Mouse (Mus musculus): ENCODE results near the gene Smarcc1. TPM values are rescaled to one million over a fixed set of nuclear protein-coding genes. Genes with fewer than 3 reads are reported as not detected.
"Not testable (repeated sequence)": the region's sequence is repeated elsewhere in the genome, so short reads cannot be mapped to it uniquely, and the experiment has no call there.

Smarcc1 gene
- polyA plus RNA-seq, 1 experiment from 2014 or later: 115 TPM

GRCm38 (mm10) chr9:110134176-110134575 lies 16.7 kb downstream of the Smarcc1 start:
- Histone ChIP-seq H3K4me2 (no peak overlapping the region), H3K27ac (no peak overlapping the region)
- no peak for ATAC-seq (ENCODE audit: insufficient number of reproducible peaks, low FRiP score, low TSS enrichment, low read depth)

DNA sequence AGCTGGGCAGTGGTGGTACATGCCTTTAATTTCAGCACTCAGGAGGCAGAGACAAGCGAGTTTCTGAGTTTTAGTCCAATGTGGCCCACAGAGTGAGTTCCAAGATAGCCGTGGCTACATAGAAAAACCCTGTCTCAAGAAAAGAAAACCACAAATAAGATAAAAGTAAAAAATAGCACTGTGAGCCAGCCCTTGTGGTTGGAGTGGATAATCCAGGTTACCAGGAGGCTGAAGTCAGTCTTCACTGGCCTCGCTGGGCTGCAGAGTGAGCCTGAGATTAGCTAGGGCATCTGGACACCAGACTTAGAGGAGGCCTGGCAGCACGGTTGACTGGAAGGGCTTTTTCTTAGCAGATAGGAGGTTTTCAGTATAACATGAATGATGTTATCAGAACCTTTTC lies 21.6 kb downstream of the Smarcc1 start:
- no peaks in the 10 kb centered on the region for H3K9me3 ChIP-seq
- no peak overlapping the region for H3K9ac ChIP-seq
- 78% methylated on average over 4 of the region's 4 CpGs for WGBS
- H3K27me3 ChIP-seq: no peaks in the 10 kb centered on the region
- no peak overlapping the region for H3K4me3 ChIP-seq
- H3K4me2 ChIP-seq: no peak overlapping the region
- H3K4me1 ChIP-seq: peaks cover 1% of the 10 kb centered on the region; the same call in 1 of the 2 replicates
- H3K36me3 ChIP-seq: peaks cover 59% of the 10 kb centered on the region
- no peak for ATAC-seq (ENCODE audit: insufficient number of reproducible peaks, low FRiP score, low TSS enrichment, low read depth)
- no peak overlapping the region for H3K27ac ChIP-seq

More at GRCm38 (mm10) chr9:110134176-110134575, 16.7 kb downstream of the Smarcc1 start:
- peaks cover 35% of the 10 kb centered on the region for H3K36me3 ChIP-seq
- no peaks in the 10 kb centered on the region for H3K27me3 ChIP-seq
- WGBS: 76% methylated on average over 5 of the region's 5 CpGs
- H3K9ac ChIP-seq: no peak overlapping the region
- H3K9me3 ChIP-seq: no peaks in the 10 kb centered on the region
- no peak overlapping the region for H3K4me3 ChIP-seq
- H3K4me1 ChIP-seq: peaks cover 15% of the 10 kb centered on the region

DNA sequence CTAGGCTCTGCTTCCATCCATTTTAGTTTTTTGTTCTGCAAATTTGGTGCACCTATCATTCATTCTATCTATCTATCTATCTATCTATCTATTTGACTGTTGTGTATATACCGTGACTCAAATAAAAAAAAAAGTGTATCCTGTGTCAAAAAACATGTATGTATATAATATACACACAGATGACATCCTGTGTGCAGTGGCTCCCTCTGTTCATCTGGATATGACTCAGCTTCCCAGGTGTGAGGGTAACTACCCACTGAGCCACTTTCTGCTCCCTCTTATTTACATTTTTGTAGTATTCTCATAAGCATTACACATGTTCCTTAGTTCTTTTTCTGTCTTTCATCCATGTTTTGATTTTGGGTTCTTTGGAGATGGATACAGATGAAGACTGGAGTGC lies 24.6 kb downstream of the Smarcc1 start:
- WGBS: 98% methylated on average over 1 of the region's 1 CpGs
- no peak for ATAC-seq (ENCODE audit: insufficient number of reproducible peaks, low FRiP score, low TSS enrichment, low read depth)
- Histone ChIP-seq H3K4me3 (no peak overlapping the region), H3K36me3 (peaks cover 54% of the 10 kb centered on the region), H3K9ac (no peak overlapping the region), H3K4me1 (no peaks in the 10 kb centered on the region), H3K27ac (no peak overlapping the region), H3K4me2 (no peak overlapping the region), H3K27me3 (no peaks in the 10 kb centered on the region), H3K9me3 (no peaks in the 10 kb centered on the region)

GRCm38 (mm10) chr9:110148598-110148997 lies 31.1 kb downstream of the Smarcc1 start:
- no peak overlapping the region for H3K9ac ChIP-seq
- H3K36me3 ChIP-seq: peaks cover 71% of the 10 kb centered on the region
- H3K4me3 ChIP-seq: no peak overlapping the region
- H3K4me2 ChIP-seq: no peak overlapping the region
- H3K4me1 ChIP-seq: no peaks in the 10 kb centered on the region
- H3K9me3 ChIP-seq: no peaks in the 10 kb centered on the region
- no peak for ATAC-seq (ENCODE audit: insufficient number of reproducible peaks, low FRiP score, low TSS enrichment, low read depth)
- no peak overlapping the region for H3K27ac ChIP-seq
- 83% methylated on average over 2 of the region's 2 CpGs for WGBS
- no peaks in the 10 kb centered on the region for H3K27me3 ChIP-seq

- Histone ChIP-seq H3K27ac (no peak overlapping the region), H3K9me3 (no peaks in the 10 kb centered on the region), H3K9ac (no peak overlapping the region), H3K4me3 (no peak overlapping the region), H3K4me2 (no peak overlapping the region), H3K36me3 (peaks cover 56% of the 10 kb centered on the region), H3K4me1 (no peaks in the 10 kb centered on the region), H3K27me3 (no peaks in the 10 kb centered on the region)
- 93% methylated on average over 1 of the region's 1 CpGs for WGBS
- no peak for ATAC-seq (ENCODE audit: insufficient number of reproducible peaks, low FRiP score, low TSS enrichment, low read depth)
Measured at GRCm38 (mm10) chr9:110159036-110159435, 41.5 kb downstream of the Smarcc1 start.

DNA sequence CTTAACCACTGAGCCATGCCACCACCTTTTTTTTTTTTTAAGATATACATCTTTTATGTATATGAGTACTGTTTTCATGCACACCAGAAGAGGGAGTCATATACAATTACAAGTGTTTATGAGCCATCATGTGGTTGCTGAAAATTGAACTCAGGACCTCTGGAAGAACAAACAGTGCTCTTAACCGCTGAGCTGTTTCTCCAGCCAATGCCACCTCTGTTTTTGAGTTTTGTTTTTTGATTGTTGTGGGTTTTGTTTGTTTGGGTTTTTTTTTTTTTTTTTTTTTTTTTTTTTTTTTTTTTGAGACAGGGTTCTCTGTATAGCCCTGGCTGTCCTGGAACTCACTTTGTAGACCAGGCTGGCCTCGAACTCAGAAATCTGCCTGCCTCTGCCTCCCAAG lies 43.0 kb downstream of the Smarcc1 start:
- not testable (repeated sequence) for H3K4me2 ChIP-seq; H3K9ac ChIP-seq; H3K27ac ChIP-seq; H3K9me3 ChIP-seq; H3K27me3 ChIP-seq; H3K4me3 ChIP-seq; ATAC-seq (ENCODE audit: insufficient number of reproducible peaks, low FRiP score, low TSS enrichment, low read depth); H3K4me1 ChIP-seq
- peaks cover 59% of the 10 kb centered on the region for H3K36me3 ChIP-seq
- 94% methylated on average over 2 of the region's 2 CpGs for WGBS

DNA sequence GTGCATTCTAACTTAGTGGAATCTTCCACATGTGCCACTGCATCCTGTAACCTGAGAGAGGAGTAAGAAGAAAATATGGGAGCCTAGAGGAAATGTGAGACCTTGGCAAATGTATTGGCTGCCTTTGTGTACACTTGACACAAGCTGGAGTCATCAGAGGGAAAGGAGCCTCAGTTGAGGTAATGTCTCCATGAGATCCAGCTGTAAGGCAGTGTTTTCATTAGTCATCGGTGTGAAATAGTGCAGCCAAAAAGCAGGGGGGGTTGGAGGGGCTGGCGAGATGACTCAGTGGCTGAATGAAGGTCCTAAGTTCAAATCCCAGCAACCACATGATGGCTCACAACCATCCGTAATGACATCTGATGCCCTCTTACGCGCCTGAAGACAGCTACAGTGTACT lies 44.9 kb downstream of the Smarcc1 start:
- no peak overlapping the region for H3K9ac ChIP-seq
- no peaks in the 10 kb centered on the region for H3K27me3 ChIP-seq
- H3K4me2 ChIP-seq: no peak overlapping the region
- H3K4me3 ChIP-seq: no peak overlapping the region
- H3K4me1 ChIP-seq: no peaks in the 10 kb centered on the region
- 90% methylated on average over 5 of the region's 5 CpGs for WGBS
- H3K9me3 ChIP-seq: no peaks in the 10 kb centered on the region
- H3K27ac ChIP-seq: no peak overlapping the region
- peaks cover 60% of the 10 kb centered on the region for H3K36me3 ChIP-seq
- no peak for ATAC-seq (ENCODE audit: insufficient number of reproducible peaks, low FRiP score, low TSS enrichment, low read depth)

GRCm38 (mm10) chr9:110163071-110163470 lies 45.6 kb downstream of the Smarcc1 start:
- ATAC-seq (ENCODE audit: insufficient number of reproducible peaks, low FRiP score, low TSS enrichment, low read depth): no peak
- H3K9me3 ChIP-seq: no peaks in the 10 kb centered on the region
- H3K27ac ChIP-seq: no peak overlapping the region
- no peak overlapping the region for H3K9ac ChIP-seq
- H3K4me1 ChIP-seq: no peaks in the 10 kb centered on the region
- no peak overlapping the region for H3K4me3 ChIP-seq
- no peak overlapping the region for H3K4me2 ChIP-seq
- H3K27me3 ChIP-seq: no peaks in the 10 kb centered on the region
- 83% methylated on average over 2 of the region's 2 CpGs for WGBS
- H3K36me3 ChIP-seq: peaks cover 60% of the 10 kb centered on the region

GRCm38 (mm10) chr9:110170858-110171257 lies 53.4 kb downstream of the Smarcc1 start:
- Histone ChIP-seq H3K27ac (no peak overlapping the region), H3K4me1 (no peaks in the 10 kb centered on the region), H3K9ac (no peak overlapping the region), H3K9me3 (no peaks in the 10 kb centered on the region), H3K4me3 (no peak overlapping the region), H3K27me3 (no peaks in the 10 kb centered on the region), H3K36me3 (peaks cover 65% of the 10 kb centered on the region), H3K4me2 (no peak overlapping the region)
- WGBS: 83% methylated on average over 5 of the region's 5 CpGs
- ATAC-seq (ENCODE audit: insufficient number of reproducible peaks, low FRiP score, low TSS enrichment, low read depth): no peak

DNA sequence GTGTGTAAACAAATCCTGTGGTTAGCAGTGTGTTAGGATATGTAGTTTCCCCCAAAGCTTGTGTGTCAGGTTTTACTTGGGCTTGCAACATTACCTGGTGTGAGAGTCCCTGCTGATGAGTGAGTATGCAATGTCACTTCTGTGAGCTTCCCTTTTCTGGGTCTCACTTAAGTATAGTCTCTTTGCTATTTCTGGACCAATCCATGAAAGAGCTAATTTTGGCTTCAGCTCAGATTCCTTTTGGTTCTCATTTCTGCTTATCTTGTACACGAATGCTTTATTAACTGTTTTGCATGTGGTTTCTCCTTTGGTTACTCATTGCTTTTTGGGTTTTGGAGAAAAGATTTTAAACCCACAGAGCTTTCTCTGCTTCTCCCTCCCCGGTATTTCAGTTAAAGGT lies 82.4 kb downstream of the Smarcc1 start:
- Histone ChIP-seq H3K4me2 (no peak overlapping the region), H3K36me3 (peaks cover 73% of the 10 kb centered on the region)
- WGBS: 83% methylated on average over 2 of the region's 2 CpGs

DNA sequence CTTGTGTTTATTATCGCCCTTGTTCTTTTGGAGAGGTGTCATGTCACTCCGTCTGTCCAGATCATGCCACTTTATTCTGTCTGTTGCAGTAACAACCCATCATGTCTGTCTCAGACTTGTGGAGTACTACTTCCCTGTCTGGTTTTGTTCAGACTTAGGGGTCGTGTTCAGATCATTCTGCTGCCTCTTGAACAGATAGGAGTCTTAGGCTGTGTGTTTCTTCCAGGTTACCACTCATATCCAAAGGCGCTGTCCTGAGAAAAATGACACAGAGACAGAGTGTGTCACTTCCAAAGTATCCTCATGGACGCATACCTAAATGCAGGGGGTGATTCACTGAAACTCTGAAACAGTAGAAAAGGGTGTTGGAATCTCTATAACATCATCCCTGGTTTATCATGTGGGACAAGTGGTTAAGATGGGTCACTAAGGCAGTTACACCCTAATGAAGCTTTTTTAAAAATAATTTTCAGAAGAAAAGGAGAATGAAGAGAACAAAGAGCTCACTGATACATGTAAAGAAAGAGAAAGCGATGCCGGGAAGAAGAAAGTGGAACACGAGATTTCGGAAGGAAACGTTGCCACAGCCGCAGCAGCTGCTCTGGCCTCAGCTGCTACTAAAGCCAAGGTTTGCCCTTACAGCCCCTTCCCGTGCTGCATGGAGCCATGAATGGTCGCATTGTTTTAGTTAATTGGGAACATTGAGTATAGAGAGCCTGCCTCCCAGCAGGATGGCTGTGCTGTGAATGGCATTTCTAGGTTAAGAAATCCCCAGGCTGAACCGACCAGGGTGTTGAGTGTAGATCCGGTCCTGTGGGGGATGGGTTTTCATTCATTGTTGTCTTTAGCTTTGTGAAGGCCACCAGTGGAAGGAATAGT lies 88.3 kb downstream of the Smarcc1 start:
- H3K27ac ChIP-seq: peak overlapping the region; percentile 62
- no peaks in the 10 kb centered on the region for H3K27me3 ChIP-seq
- no peak overlapping the region for H3K4me3 ChIP-seq
- no peak overlapping the region for H3K4me2 ChIP-seq
- H3K4me1 ChIP-seq: no peaks in the 10 kb centered on the region
- H3K9me3 ChIP-seq: no peaks in the 10 kb centered on the region
- WGBS: 57% methylated on average over 15 of the region's 15 CpGs
- ATAC-seq (ENCODE audit: insufficient number of reproducible peaks, low FRiP score, low TSS enrichment, low read depth): 0 out of 2 replicates have a peak, but pooled peaks have one; percentile 24
- H3K9ac ChIP-seq: no peak overlapping the region
- peaks cover 80% of the 10 kb centered on the region for H3K36me3 ChIP-seq

More for the DNA sequence above, 82.4 kb downstream of the Smarcc1 start:
- Histone ChIP-seq H3K27ac (no peak overlapping the region), H3K4me1 (no peaks in the 10 kb centered on the region), H3K27me3 (no peaks in the 10 kb centered on the region), H3K9me3 (no peaks in the 10 kb centered on the region), H3K9ac (no peak overlapping the region), H3K4me3 (no peak overlapping the region)
- ATAC-seq (ENCODE audit: insufficient number of reproducible peaks, low FRiP score, low TSS enrichment, low read depth): no peak

GRCm38 (mm10) chr9:110206437-110206836 lies 88.9 kb downstream of the Smarcc1 start:
- no peak for ATAC-seq (ENCODE audit: insufficient number of reproducible peaks, low FRiP score, low TSS enrichment, low read depth)
- H3K27me3 ChIP-seq: no peaks in the 10 kb centered on the region
- H3K4me2 ChIP-seq: no peak overlapping the region
- H3K4me1 ChIP-seq: no peaks in the 10 kb centered on the region
- no peaks in the 10 kb centered on the region for H3K9me3 ChIP-seq
- peaks cover 82% of the 10 kb centered on the region for H3K36me3 ChIP-seq
- H3K4me3 ChIP-seq: no peak overlapping the region
- H3K9ac ChIP-seq: no peak overlapping the region
- WGBS: 73% methylated on average over 2 of the region's 2 CpGs
- H3K27ac ChIP-seq: 0 out of 2 replicates have a peak overlapping the region, but pooled peaks have one; percentile 62
